Comparison of ENCODE assay signal across 8 mouse cellular contexts in the genomic region with DNA sequence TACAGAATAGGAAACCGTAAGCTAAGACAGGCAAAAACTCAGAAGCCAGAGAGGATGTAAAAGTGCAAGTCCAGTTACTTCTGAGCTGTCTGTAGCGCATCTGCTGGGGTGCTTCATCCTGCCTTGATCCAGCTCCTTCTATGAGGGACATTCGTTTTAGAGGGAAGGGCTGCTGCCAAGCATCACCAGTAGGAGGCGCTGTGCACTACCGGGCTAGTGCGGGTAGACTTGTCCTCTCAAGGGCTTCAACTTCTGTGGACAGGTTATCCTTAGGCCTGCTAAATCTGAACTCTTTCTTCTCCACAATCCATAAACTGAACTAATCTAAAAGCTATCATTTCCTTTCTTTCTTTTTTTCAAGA. TPM values are rescaled to one million over a fixed set of nuclear protein-coding genes. Genes with fewer than 3 reads are reported as not detected.
A peak's percentile ranks its signal among the peaks of the same experiment; 100 is the strongest.
DNase-seq lines count a peak whose midpoint lies in the region; ATAC-seq and TF ChIP-seq lines count a peak whose summit lies in the region.

No protein-coding gene starts in this region.

- whole genome bisulfite sequencing in intestine, embryonic 14.5 days = 22% methylated on average over 6 of the region's 6 CpGs
- 2% methylated on average over 6 of the region's 6 CpGs for WGBS in liver, embryonic 14.5 days (ENCODE audit: insufficient replicate concordance)

- no peaks in the 10 kb centered on the region for H3K27me3 ChIP-seq in intestine, embryonic 14.5 days (replicated peaks; ENCODE audit: control insufficient read depth, insufficient read depth, low read length)
- H3K27me3 ChIP-seq in liver, embryonic 14.5 days (ENCODE audit: control insufficient read depth, insufficient read depth, low read length) = no peaks in the 10 kb centered on the region

- no peaks in the 10 kb centered on the region for H3K36me3 ChIP-seq in intestine, embryonic 14.5 days (ENCODE audit: control insufficient read depth, insufficient read depth, low read length)
- no peaks in the 10 kb centered on the region for H3K36me3 ChIP-seq in liver, embryonic 14.5 days (replicated peaks; ENCODE audit: control insufficient read depth, insufficient read depth, low read depth)

- no peak overlapping the region for H3K9ac ChIP-seq in intestine, embryonic 14.5 days (ENCODE audit: low read length)
- H3K9ac ChIP-seq in liver, embryonic 14.5 days (replicated peaks) = peak overlapping the region; percentile 9; the same call in 1 of the 2 replicates

- H3K9me3 ChIP-seq in intestine, embryonic 14.5 days (ENCODE audit: control insufficient read depth, low read length) = no peaks in the 10 kb centered on the region
- no peaks in the 10 kb centered on the region for H3K9me3 ChIP-seq in liver, embryonic 14.5 days (ENCODE audit: control insufficient read depth, low read length)

- ATAC-seq in intestine, embryonic 14.5 days (replicated peaks; ENCODE audit: low FRiP score, low TSS enrichment, low read depth) = no peak
- ATAC-seq in liver, embryonic 14.5 days (ENCODE audit: insufficient read depth) = no peak; the same call in 1 of the 2 replicates

- peak; percentile 98 for TF ChIP-seq CTCF in liver, embryonic 14.5 days (IDR thresholded peaks at IDR 0.05; ENCODE audit: low read depth)

- intact Hi-C loops in gastrocnemius, postnatal 36 days (cut with DNase I) = no loop called here

- TF ChIP-seq EP300 in liver, embryonic 14.5 days (IDR thresholded peaks at IDR 0.05; ENCODE audit: low read depth) = no peak

- no peak overlapping the region for H3K27ac ChIP-seq in intestine, embryonic 14.5 days (ENCODE audit: low read depth)
- H3K27ac ChIP-seq in liver, embryonic 14.5 days = no peak overlapping the region

- DNase-seq in urinary bladder, adult 18-20 months (ENCODE audit: low spot score in 2 of 2) = peak; percentile 14 to 26
- no peak for DNase-seq in urinary bladder, postnatal 10 days (ENCODE audit: low spot score)
- DNase-seq in cerebellum, postnatal 14 days = peak; percentile 42 to 75
- peak; percentile 26 to 33 for DNase-seq in gastrocnemius, postnatal 36 days
- peak; percentile 71 for DNase-seq in intestine, embryonic 14.5 days (ENCODE audit: low spot score)
- DNase-seq in liver, embryonic 14.5 days (ENCODE audit: low read depth in 3 of 3, low spot score in 3 of 3) = peak; percentile 54 to 64 (median 59)
- peak; percentile 84 for DNase-seq in naive thymus-derived CD4-positive, alpha-beta T cell, adult 2 months (ENCODE audit: low read depth)
- peak; percentile 16 to 27 for DNase-seq in thymus, adult 18-20 months

- peaks cover 6% of the 10 kb centered on the region; the same call in 1 of the 2 replicates for H3K4me1 ChIP-seq in intestine, embryonic 14.5 days (replicated peaks; ENCODE audit: control insufficient read depth, insufficient read depth, low read length)
- peaks cover 14 to 31% of the 10 kb centered on the region in 2 experiments for H3K4me1 ChIP-seq in liver, embryonic 14.5 days (replicated peaks; ENCODE audit: control insufficient read depth in 2 of 2, insufficient read depth in 2 of 2, low read length in 1 of 2)

- peak overlapping the region; percentile 44 for H3K4me2 ChIP-seq in intestine, embryonic 14.5 days (ENCODE audit: low read length)
- H3K4me2 ChIP-seq in liver, embryonic 14.5 days (ENCODE audit: low read depth) = peak overlapping the region; percentile 64

- H3K4me3 ChIP-seq in intestine, embryonic 14.5 days (ENCODE audit: low read depth, low read length) = peak overlapping the region; percentile 20; the same call in 1 of the 2 replicates
- peak overlapping the region in 1 of 2 experiments; percentile 36; a peak in 2 of 4 replicates for H3K4me3 ChIP-seq in liver, embryonic 14.5 days (ENCODE audit: insufficient read depth in 1 of 2, low read depth in 2 of 2, low read length in 2 of 2)

RNA-seq across cellular contexts. Expression of gene Lcor, which starts 39.8 kb away (rescaled TPM):
- total RNA-seq in gastrocnemius, postnatal 36 days (2021) = 10 to 100 TPM; 11.2 to 12.6 TPM
- 26.7 and 27.6 TPM in 2 replicates for polyA plus RNA-seq in intestine, embryonic 14.5 days (2014; fragmentation: Nextera tagmentation; extraction: Ambion mirVana)
- 0.90 and 1.1 TPM in 2 replicates for polyA plus RNA-seq in liver, embryonic 14.5 days (2012; rRNA removed)
- 5.2 and 5.6 TPM in 2 replicates for polyA plus RNA-seq in liver, embryonic 14.5 days (2014; fragmentation: Nextera tagmentation; extraction: Ambion mirVana)

RNA-seq across cellular contexts. Expression of gene Pik3ap1, which starts 57.7 kb away (rescaled TPM):
- under 1 TPM; 0.61 to 0.69 TPM for total RNA-seq in gastrocnemius, postnatal 36 days (2021)
- 4.9 and 6.9 TPM in 2 replicates for polyA plus RNA-seq in intestine, embryonic 14.5 days (2014; fragmentation: Nextera tagmentation; extraction: Ambion mirVana)
- 3.0 and 3.8 TPM in 2 replicates for polyA plus RNA-seq in liver, embryonic 14.5 days (2012; rRNA removed)
- 4.9 and 5.8 TPM in 2 replicates for polyA plus RNA-seq in liver, embryonic 14.5 days (2014; fragmentation: Nextera tagmentation; extraction: Ambion mirVana)
